Mouse (Mus musculus) cortical plate, adult 2 months (tissue): ENCODE measurements around the gene Rtn4ip1.

ENCODE experiments used
- CTCF ChIP-seq: fragments of 200-500 bp; IDR thresholded peaks from 2 replicates; pipeline ENCODE4 v1.5.1; 2011; ENCODE audit warnings: mild to moderate bottlenecking, control low read depth, low read length; ENCODE audit not compliant: insufficient read depth; ENCODE audit errors: extremely low read depth
- POLR2A ChIP-seq: fragments of 200-500 bp; IDR thresholded peaks from 2 replicates; pipeline ENCODE4 v1.6.1; 2011; ENCODE audit warnings: mild to moderate bottlenecking, low read length, control low read depth; ENCODE audit not compliant: insufficient read depth; ENCODE audit errors: extremely low read depth

GRCm38 (mm10) chr10:43912236-43912635 is 10.6 kb downstream of the Rtn4ip1 start:
- TF ChIP-seq CTCF, result no peak
- TF ChIP-seq POLR2A, result no peak
